Mouse (Mus musculus) intestine, postnatal 0 days (tissue): Measurements from ENCODE around the gene Mapt. TPM values are rescaled to one million over a fixed set of nuclear protein-coding genes. Genes with fewer than 3 reads are reported as not detected.
A peak's percentile ranks its signal among the peaks of the same experiment; 100 is the strongest.

Experiments used
- ATAC-seq: fragments of 200-750 bp; cut with Nextera tagmentation; 2 replicates; pipeline ENCODE4 v1.8.0; 2017; ENCODE audit warnings: mild to moderate bottlenecking, moderate TSS enrichment, moderate library complexity
- H3K27ac ChIP-seq: fragments of 300-500 bp; sonication (generic); 2 replicates; pipeline ENCODE4 v1.5.1; 2014; ENCODE audit warnings: mild to moderate bottlenecking, low read depth, low read length, moderate library complexity
- H3K27me3 ChIP-seq: fragments of 300-500 bp; sonication (generic); replicated peaks from 2 replicates; pipeline ENCODE4 v1.6.1; 2014; ENCODE audit warnings: low read length, mixed read lengths; ENCODE audit not compliant: control insufficient read depth, insufficient read depth
- H3K36me3 ChIP-seq: fragments of 300-500 bp; sonication (generic); 2 replicates; pipeline ENCODE4 v1.6.1; 2014; ENCODE audit warnings: mild to moderate bottlenecking, moderate library complexity; ENCODE audit not compliant: control insufficient read depth, insufficient read depth
- H3K4me1 ChIP-seq: fragments of 300-500 bp; sonication (generic); replicated peaks from 2 replicates; pipeline ENCODE4 v1.6.1; 2014; ENCODE audit warnings: antibody characterized with exemption, low read length, mixed read lengths; ENCODE audit not compliant: control insufficient read depth, insufficient read depth
- H3K4me2 ChIP-seq: fragments of 300-500 bp; sonication (generic); replicated peaks from 2 replicates; pipeline ENCODE4 v1.6.1; 2014; ENCODE audit warnings: low read depth, mild to moderate bottlenecking, moderate library complexity
- H3K4me3 ChIP-seq: fragments of 300-500 bp; sonication (generic); 2 replicates; pipeline ENCODE4 v1.5.1; 2014; ENCODE audit warnings: low read depth, low read length
- H3K9ac ChIP-seq: fragments of 300-500 bp; sonication (generic); 2 replicates; pipeline ENCODE4 v1.6.1; 2014; ENCODE audit warnings: mild to moderate bottlenecking, low read depth, low read length
- H3K9me3 ChIP-seq: fragments of 300-500 bp; sonication (generic); 2 replicates; pipeline ENCODE4 v1.6.1; 2016; ENCODE audit warnings: mixed run types; ENCODE audit not compliant: control insufficient read depth
- CTCF ChIP-seq: sonication (generic); IDR thresholded peaks from 2 replicates; pipeline ENCODE4 v1.5.1; 2016; ENCODE audit warnings: low read depth, mild to moderate bottlenecking, control low read depth, antibody characterized with exemption, moderate library complexity
- WGBS: fragments of 180-500 bp; shearing (Covaris S2); extraction: QIAGEN DNeasy Blood & Tissue Kit; methylation state at CpG from one replicate; pipeline ENCODE4 v1.1.7; 2014; 5-methylcytosine and 5-hydroxymethylcytosine counted together
- polyA plus RNA-seq: library from polyadenylated mRNA; unstranded; fragments of >200 nt; fragmentation: Nextera tagmentation; extraction: Ambion mirVana; gene quantifications from 2 replicates; pipeline ENCODE4 v1.2.1, GENCODE M21; 2015

Gene Mapt
- polyA plus RNA-seq, 1 experiment from 2014 or later: 9.1 TPM

DNA sequence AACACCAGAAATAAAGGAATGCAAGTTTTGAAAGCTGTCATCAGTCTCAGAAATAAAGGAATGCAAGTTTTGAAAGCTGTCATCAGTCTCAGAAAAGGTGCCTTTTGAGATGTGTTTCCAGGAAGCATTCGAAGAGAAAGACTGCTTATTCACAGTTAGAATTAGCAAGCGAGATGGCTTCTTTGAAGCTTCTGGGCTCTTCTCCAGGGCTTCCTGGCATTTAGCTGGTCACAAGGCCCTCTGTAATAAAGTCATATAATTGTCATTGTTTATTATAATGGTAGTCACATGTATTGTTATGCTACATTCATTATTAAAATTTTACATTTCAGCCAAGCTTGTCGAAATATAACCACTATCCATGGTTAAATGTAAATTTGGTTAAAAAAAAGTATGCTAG lies 13.1 kb upstream of the Mapt start:
- H3K27ac ChIP-seq: no peak overlapping the region
- WGBS: 85% methylated on average over 3 of the region's 3 CpGs
- H3K4me2 ChIP-seq: no peak overlapping the region
- no peak overlapping the region for H3K4me3 ChIP-seq
- no peaks in the 10 kb centered on the region for H3K9me3 ChIP-seq
- no peaks in the 10 kb centered on the region for H3K4me1 ChIP-seq
- no peaks in the 10 kb centered on the region for H3K36me3 ChIP-seq
- no peak overlapping the region for H3K9ac ChIP-seq
- H3K27me3 ChIP-seq: no peaks in the 10 kb centered on the region
- no peak for TF ChIP-seq CTCF
- no peak for ATAC-seq

DNA sequence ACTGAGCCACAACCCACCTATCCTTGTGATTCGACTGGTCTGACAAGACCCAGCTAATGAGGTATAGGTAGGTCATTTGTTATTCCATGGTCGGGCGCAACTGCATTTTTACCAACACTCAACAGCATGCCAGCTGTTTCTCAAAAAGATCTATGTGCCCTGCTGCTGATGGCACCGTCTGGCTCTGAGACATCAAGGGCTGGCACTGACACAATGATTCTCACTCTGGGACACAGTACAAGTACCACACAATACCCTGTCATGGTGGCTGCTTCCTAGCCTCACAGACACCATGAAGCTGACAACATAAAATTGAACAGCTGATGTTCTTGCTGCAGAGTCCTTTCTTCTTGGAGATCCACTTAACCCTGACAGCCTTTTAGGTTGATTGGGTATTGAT lies 10.9 kb upstream of the Mapt start:
- ATAC-seq: no peak
- whole genome bisulfite sequencing: 73% methylated on average over 4 of the region's 4 CpGs
- no peak overlapping the region for H3K4me2 ChIP-seq

DNA sequence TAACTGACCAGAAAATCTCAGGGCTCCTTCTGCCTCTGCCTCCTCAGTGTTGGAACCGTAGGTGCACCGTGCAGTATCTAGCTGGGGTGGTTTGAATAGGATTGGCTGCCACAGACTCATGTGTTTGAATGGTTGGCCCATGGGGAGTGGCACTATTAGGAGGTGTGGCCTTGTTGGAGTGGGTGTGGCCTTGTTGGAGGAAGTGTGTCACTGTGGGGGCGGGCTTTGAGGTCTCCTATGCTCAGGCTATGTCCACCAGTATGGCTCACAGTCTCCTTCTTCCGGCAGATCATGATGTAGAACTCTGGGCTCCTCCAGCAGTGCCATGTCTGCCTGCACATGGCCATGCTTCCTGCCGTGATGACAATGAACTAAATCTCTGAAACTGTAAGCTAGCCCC lies 9.4 kb upstream of the Mapt start:
- Histone ChIP-seq H3K4me2 (no peak overlapping the region), H3K4me3 (no peak overlapping the region), H3K27ac (no peak overlapping the region), H3K4me1 (no peaks in the 10 kb centered on the region), H3K27me3 (no peaks in the 10 kb centered on the region), H3K9me3 (no peaks in the 10 kb centered on the region), H3K9ac (no peak overlapping the region), H3K36me3 (no peaks in the 10 kb centered on the region)
- no peak for ATAC-seq
- TF ChIP-seq CTCF: no peak
- WGBS: 70% methylated on average over 5 of the region's 5 CpGs

More for the DNA sequence above, 10.9 kb upstream of the Mapt start:
- Histone ChIP-seq H3K27ac (no peak overlapping the region), H3K36me3 (no peaks in the 10 kb centered on the region), H3K4me3 (no peak overlapping the region), H3K27me3 (no peaks in the 10 kb centered on the region), H3K4me1 (no peaks in the 10 kb centered on the region), H3K9me3 (no peaks in the 10 kb centered on the region), H3K9ac (no peak overlapping the region)
- no peak for TF ChIP-seq CTCF

DNA sequence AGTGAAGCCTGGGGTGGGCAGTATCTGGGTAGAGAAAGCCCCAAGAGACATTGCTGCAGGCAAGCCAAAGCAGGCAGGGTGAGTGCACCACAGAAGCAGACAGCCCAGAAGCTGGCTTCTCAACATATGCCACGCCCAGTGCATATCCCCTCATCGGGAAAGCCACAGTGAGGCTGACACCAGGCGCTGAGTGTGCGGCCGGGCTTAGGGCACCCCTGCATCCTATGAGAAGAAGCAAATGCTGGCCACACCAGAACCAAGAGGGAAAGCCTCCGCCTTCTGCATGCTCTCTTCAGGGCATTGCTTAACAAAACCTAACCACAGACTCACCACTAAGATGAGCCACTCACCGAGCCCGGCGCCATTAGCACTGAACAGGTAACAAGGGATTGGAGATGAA lies 7.9 kb upstream of the Mapt start:
- Histone ChIP-seq H3K4me2 (no peak overlapping the region), H3K9ac (no peak overlapping the region), H3K27ac (no peak overlapping the region), H3K4me3 (no peak overlapping the region), H3K9me3 (no peaks in the 10 kb centered on the region), H3K36me3 (no peaks in the 10 kb centered on the region), H3K4me1 (no peaks in the 10 kb centered on the region), H3K27me3 (no peaks in the 10 kb centered on the region; the same call in 1 of the 2 replicates)
- WGBS: 75% methylated on average over 9 of the region's 9 CpGs
- ATAC-seq: no peak
- no peak for TF ChIP-seq CTCF

DNA sequence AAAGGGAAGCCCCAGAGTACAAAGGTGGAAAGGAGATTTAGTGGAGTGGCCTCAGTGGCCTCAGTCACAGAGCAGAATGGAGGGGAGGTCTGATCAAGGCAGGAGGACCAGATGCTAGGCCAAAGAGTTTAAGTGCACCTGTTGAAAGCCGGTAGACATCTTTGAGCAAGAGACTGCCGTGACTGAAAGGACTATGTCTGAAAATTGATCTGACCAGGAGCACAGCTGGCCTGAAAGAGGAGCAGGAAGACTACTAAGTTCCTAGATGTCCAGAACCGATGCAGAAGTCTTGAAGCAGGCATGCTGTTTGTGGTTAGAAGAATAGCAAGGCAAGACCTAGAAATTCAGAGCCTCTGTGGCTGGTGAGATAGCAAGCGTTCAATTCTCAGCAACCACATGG lies 1.8 kb upstream of the Mapt start:
- Histone ChIP-seq H3K4me1 (no peaks in the 10 kb centered on the region; the same call in 1 of the 2 replicates), H3K27ac (no peak overlapping the region), H3K4me2 (no peak overlapping the region), H3K27me3 (peaks cover 30% of the 10 kb centered on the region), H3K9me3 (no peaks in the 10 kb centered on the region), H3K4me3 (no peak overlapping the region), H3K36me3 (no peaks in the 10 kb centered on the region), H3K9ac (no peak overlapping the region)
- 78% methylated on average over 4 of the region's 4 CpGs for WGBS
- ATAC-seq: no peak
- no peak for TF ChIP-seq CTCF

DNA sequence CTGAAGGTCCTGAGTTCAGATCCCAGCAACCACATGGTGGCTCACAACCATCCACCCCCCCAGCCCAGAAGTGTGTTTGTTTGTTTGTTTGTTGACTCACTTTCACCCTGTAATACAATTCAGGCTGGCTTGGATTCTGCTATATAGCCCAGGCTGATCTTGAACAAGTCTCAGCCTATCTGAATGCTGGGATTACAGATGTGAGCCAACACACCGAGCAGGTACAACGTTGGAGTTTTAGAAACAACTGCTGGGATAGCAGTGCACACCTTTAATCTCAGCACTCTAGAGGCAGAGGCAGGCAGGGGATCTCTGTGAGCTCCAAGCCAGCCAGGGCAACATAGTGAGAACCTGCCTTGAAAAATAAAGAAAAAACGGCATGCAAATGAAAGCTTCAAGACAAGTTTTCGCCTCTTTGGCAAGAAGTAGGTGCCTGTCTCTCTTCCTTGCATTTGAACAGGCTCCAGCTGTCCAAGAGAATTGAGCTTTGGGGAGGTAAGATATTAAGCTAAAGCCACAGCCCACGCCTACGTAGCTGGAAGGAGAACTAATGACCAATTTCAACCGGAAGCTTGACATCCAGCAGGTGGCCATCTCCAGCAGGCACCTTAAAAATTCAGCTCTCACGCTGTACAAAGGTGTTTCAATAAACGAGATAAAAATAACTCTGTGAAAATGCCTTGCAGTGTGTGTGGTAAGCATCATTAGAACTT lies 968 bp upstream of the Mapt start:
- no peaks in the 10 kb centered on the region for H3K9me3 ChIP-seq
- ATAC-seq: no peak
- H3K4me2 ChIP-seq: peak overlapping the region; percentile 99
- no peak overlapping the region for H3K27ac ChIP-seq
- no peaks in the 10 kb centered on the region; the same call in 1 of the 2 replicates for H3K4me1 ChIP-seq
- WGBS: 13% methylated on average over 9 of the region's 9 CpGs
- H3K36me3 ChIP-seq: no peaks in the 10 kb centered on the region
- TF ChIP-seq CTCF: peak; percentile 42
- peaks cover 38% of the 10 kb centered on the region for H3K27me3 ChIP-seq
- H3K9ac ChIP-seq: peak overlapping the region; percentile 45; the same call in 1 of the 2 replicates
- H3K4me3 ChIP-seq: peak overlapping the region; percentile 65
